Mouse (Mus musculus): ENCODE measurements at regions not wholly inside any gene's neighbourhood (a gene's known extent, or its start where the extent isn't known, plus 50 kb on each side); places are given as distances from the start of the nearest gene placed in this dataset.

GRCm38 (mm10) chr2:19716388-19716787, 58.8 kb downstream of the Otud1 start:
- TF ChIP-seq CTCF (IDR thresholded peaks at IDR 0.05; ENCODE audit: insufficient read depth, low read depth, low read length) (no peak), POLR2A (IDR thresholded peaks at IDR 0.05; ENCODE audit: insufficient read depth, low read depth, low read length) (no peak)

Data from olfactory bulb, adult 2 months (tissue).